ENCODE assay signal across 24 mouse cellular contexts in the genomic region with DNA sequence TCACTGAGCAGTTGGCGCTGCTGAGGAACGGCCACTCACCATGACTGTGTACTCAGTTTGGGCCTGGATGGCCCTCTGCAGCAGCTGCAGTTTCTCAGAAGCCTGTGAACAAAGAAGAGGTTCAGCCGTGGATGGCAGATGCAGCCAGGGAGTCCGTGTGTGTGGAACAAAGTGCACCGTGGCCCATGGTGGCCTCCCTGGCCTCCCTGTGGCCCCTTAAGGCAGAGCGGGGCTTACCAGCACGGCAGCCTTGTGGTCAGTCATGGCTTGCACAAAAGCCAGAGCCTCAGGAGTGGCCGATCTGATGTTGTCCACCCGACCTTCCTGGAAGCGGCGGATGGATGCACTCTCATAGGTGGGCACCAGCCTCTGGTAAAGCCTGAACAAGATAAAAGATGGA. TPM values are rescaled to one million over a fixed set of nuclear protein-coding genes. Genes with fewer than 3 reads are reported as not detected.
"Had no signal": no experiment of that assay in that cellular context is flagged by ENCODE, and none has a peak within 500 bp of the region (broad histone marks: within the 10 kb centered on the region; RNA-seq: fewer than 3 reads in every experiment).

No protein-coding gene starts in this region.

- H3K27ac ChIP-seq: hindbrain, postnatal 0 days; limb, embryonic 13.5 days; liver, embryonic 12.5 days; liver, embryonic 15.5 days; lung, embryonic 15.5 days; midbrain, embryonic 12.5 days had no signal

- H3K4me2 ChIP-seq: limb, embryonic 13.5 days; liver, embryonic 12.5 days; liver, embryonic 15.5 days; lung, embryonic 15.5 days; midbrain, embryonic 12.5 days had no signal

- H3K4me3 ChIP-seq: limb, embryonic 13.5 days; liver, embryonic 12.5 days; liver, embryonic 15.5 days; lung, embryonic 15.5 days; midbrain, embryonic 12.5 days; myocyte had no signal

- H3K9me3 ChIP-seq: liver, embryonic 12.5 days; liver, embryonic 15.5 days; lung, embryonic 15.5 days had no signal

- H3K9ac ChIP-seq: limb, embryonic 13.5 days; liver, embryonic 12.5 days; liver, embryonic 15.5 days; lung, embryonic 15.5 days; midbrain, embryonic 12.5 days had no signal

- ATAC-seq: hindbrain, postnatal 0 days; inflammation-experienced regulatory T-cells, adult 6 months; intestine, embryonic 16.5 days; liver, embryonic 12.5 days; midbrain, embryonic 16.5 days had no signal

- H3K36me3 ChIP-seq: limb, embryonic 13.5 days; liver, embryonic 12.5 days; liver, embryonic 15.5 days; lung, embryonic 15.5 days; midbrain, embryonic 12.5 days had no signal

- H3K4me1 ChIP-seq: limb, embryonic 13.5 days; liver, embryonic 12.5 days; liver, embryonic 15.5 days; lung, embryonic 15.5 days; midbrain, embryonic 12.5 days had no signal

- H3K27me3 ChIP-seq: limb, embryonic 13.5 days; liver, embryonic 15.5 days; lung, embryonic 15.5 days; midbrain, embryonic 12.5 days had no signal

- DNase-seq: kidney, adult 18-20 months; kidney, postnatal 14 days; left cerebral cortex, postnatal 4 days; liver; lung, adult 18-20 months; lung, postnatal 10 days; lung, postnatal 36 days; right cerebral cortex, adult 18-20 months; thymus, postnatal 25 days had no signal

RNA-seq across cellular contexts. Expression of a gene that starts 30.6 kb away (rescaled TPM):
- polyA plus RNA-seq: inflammation-experienced regulatory T-cells, adult 6 months; intestine, embryonic 16.5 days; limb, embryonic 13.5 days; liver, embryonic 12.5 days; liver, embryonic 15.5 days; midbrain, embryonic 12.5 days; myocyte; neural tube, embryonic 14.5 days; small intestine, adult 2 months; spleen, adult 2 months; stomach, embryonic 16.5 days had no signal

RNA-seq across cellular contexts. Expression of a gene that starts 45.9 kb away (rescaled TPM):
- polyA plus RNA-seq: inflammation-experienced regulatory T-cells, adult 6 months; liver, embryonic 15.5 days; myocyte; spleen, adult 2 months; thymus, postnatal 0 days had no signal

RNA-seq across cellular contexts. Expression of a gene that starts 47.0 kb away (rescaled TPM):
- polyA plus RNA-seq: inflammation-experienced regulatory T-cells, adult 6 months; limb, embryonic 13.5 days; liver, embryonic 12.5 days; liver, embryonic 15.5 days; myocyte; spleen, adult 2 months; thymus, postnatal 0 days had no signal
